Mouse (Mus musculus) neural tube, embryonic 10.5 days (tissue): ENCODE measurements at regions not wholly inside any gene's neighbourhood (a gene's known extent, or its start where the extent isn't known, plus 50 kb on each side); places are given as distances from the start of the nearest gene placed in this dataset.

Experiments
- DNase-seq: peaks from one replicate; pipeline ENCODE4 v3.0.0-alpha.2; 2017; ENCODE audit warnings: low spot score; ENCODE audit errors: extremely low spot score

DNA sequence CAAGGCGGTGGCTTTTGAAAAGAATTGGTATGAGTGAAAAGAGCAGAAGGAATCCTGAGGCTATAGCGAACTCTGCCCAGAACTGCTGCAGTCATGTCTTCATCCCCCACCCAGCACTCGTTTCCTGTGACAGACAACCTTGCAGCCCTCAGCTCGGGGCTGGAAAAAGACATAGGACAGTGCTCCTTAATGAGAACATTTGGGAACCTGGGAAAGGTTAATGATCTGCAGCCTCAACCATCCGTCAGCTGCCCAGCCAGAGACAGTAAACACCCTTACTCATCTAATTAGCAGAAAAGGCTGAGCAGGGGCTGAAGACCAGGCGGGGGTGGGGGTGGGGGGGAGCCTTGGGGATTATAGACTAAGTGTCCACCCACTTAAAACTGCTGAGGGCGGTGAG is 76.3 kb upstream of the Arhgap36 start:
- no peak for DNase-seq

DNA sequence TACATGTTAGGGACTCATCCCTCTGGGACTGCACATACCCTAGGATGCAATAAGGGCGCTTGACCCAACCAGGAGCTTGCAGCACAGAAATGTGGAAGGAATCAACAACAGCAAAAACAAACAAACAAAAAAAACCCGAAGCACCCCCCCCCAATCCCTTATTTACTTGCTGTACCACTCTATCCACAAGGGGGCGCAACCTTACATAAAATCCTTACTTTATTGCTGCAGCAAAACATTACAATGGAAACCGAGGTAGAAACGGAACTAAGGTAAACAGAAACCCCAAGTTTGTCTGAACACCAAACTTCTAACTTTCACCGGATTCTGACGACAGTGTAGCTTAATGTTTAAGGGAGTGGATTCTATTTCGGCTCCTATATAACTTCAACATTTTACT is 86.7 kb upstream of the Arhgap36 start:
- peak; percentile 20 for DNase-seq

DNA sequence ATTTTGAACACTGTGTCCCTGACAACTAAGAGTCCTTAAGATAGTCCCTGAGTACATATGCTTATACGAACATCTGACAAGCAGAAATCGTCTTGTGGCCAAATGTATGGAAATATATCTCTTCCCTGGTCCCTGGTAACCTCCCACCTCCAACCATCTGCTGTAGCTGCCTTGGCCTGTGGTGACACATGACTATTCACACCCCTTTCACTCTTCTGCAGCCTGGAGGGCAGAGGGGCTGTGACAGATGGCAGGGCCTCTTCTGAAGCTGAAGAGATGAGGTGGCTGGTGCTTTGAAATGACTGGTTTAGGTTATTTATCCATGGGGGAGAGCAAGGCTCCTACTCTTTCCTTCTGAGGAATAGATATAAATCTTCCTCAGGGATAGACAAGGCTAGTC is 82.3 kb upstream of the Enox2 start:
- no peak for DNase-seq

DNA sequence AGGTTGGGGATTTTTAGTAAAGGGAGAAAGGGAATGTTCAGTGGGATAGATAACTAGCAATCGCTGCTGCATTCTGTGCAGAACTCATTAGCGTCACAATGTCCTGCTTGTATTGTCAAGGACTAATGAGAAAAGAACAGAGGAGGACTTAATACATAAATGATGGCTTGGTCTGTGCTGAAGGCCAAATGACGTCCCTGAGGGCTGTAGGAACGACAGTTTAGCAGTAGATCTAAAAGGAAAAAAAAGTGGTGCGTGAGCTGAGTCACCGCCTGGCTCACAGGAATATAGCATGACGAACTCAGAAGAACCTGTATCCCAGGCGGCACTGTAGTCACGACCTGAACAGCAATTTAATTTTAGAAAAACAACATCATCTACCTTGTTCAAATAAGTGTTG is 81.3 kb upstream of the Enox2 start:
- no peak for DNase-seq

DNA sequence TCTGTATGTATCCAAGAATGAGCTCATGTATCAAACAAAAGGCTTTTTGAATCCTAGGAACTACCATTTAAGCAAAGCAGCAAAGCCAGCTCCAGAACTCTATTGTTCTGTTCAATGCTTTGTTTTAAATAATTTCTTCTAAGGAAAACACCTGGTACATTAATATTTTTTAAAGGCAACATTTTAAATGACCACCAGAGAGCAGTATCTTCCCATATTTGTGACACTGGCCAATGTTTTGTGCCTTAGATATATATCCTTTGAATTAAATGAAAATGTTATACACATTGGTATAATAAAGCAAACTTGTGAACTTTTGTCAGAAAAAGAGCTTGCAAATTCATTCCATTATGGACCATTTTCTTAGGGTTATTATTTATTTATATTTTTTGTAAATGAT is 58.4 kb upstream of the Enox2 start:
- DNase-seq, result no peak
